Mouse (Mus musculus): ENCODE data around the gene Isg20l2. TPM values are rescaled to one million over a fixed set of nuclear protein-coding genes. Genes with fewer than 3 reads are reported as not detected.
A peak's percentile ranks its signal among the peaks of the same experiment; 100 is the strongest.

Gene Isg20l2
- polyA plus RNA-seq, 1 experiment = 24.0 TPM

GRCm38 (mm10) chr3:87974381-87974987 lies 44.4 kb downstream of the Isg20l2 start:
- DNase-seq (ENCODE audit: low spot score) = no peak

DNA sequence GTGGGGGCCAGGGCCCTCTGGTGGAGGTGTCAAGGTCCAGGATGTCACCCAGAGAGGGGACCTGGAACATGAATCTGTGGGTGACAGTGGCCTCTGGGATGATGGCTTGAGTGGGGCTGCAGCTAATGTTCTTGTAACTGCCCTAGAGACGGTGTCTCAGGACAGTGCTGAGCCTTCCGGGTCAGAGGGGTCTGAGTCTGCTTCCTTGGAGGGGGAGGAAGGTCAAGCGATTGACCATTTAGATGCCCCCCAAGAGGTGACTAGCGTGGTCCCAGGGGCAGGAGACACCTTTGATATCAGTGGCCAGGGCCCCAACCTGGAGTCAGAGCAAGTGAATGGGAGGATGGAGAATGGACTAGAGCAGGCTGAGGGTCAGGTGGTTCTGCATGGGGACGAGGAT lies 49.4 kb downstream of the Isg20l2 start:
- no peak for DNase-seq (ENCODE audit: low spot score)

- no peak for DNase-seq (ENCODE audit: low spot score)
Measured at GRCm38 (mm10) chr3:87980085-87980484, 50.0 kb downstream of the Isg20l2 start.

DNA sequence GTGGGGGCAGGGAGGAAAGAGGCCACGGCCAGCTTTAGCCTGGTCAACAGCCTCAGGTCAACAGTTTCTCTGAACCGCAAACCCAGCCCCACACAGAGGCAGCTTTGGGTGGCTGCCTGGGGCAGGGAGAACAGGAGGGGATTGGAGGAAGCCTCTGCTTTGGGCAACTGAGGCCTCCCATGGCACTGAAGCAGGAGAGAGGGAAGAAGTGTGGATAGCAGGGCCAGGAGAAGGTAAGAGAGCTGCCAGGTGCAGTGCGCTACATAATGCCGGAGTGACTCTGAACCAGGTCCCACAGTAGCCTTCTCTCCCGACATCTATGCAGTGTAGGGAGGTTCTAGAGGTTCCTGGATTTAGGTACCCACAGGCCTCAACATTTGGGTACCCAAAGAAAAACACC lies 50.6 kb downstream of the Isg20l2 start:
- no peak for DNase-seq (ENCODE audit: low spot score)

GRCm38 (mm10) chr3:87981214-87981760 lies 51.2 kb downstream of the Isg20l2 start:
- no peak for DNase-seq (ENCODE audit: low spot score)

DNA sequence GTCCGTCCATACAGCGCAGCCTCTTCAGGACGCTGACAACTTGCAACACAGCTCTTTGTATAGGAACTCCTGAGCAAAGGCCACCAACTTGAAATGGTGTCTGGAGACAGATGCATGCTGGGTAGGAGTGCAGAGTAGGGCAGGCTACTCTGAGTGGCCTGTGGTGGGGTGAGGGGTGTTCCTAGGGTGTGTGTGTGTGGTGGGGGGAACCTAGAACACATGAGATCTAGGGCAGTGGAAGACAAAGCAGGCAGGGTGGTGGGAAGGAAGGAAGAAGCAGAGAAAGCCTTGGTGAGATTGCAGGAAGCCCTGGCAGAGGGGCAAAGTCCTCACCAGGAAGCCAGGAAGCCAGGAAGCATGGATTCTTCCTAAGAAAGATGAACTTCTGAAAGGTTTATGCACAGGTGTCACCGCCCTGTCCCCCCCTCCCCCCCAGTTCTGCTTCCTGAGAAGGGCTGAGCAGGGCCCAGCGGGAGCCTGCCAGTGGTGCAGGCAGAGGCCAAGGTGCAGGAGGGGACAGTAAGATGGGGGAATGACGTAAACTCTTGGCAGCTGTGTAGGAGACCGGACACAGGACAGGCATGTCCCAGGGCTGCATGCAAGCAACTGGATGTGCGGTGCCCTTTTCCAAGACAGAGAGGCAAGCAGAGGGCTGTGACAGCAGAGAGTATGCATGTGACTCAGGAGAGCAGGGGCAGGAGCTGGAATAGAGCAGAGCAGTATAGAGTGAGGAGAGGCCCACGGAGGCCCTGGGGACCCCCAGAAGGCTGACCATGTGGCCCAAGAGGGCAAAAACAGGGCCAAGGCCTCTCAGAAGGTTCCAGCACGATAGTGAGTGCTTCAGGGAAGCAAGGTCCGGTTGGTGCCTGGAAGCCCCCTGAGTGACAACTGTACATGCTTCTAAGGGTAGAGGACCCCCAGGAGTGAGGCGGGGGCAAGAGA lies 52.1 kb downstream of the Isg20l2 start:
- no peak for DNase-seq (ENCODE audit: low spot score)

GRCm38 (mm10) chr3:87982836-87983601 lies 52.9 kb downstream of the Isg20l2 start:
- no peak for DNase-seq (ENCODE audit: low spot score)

DNA sequence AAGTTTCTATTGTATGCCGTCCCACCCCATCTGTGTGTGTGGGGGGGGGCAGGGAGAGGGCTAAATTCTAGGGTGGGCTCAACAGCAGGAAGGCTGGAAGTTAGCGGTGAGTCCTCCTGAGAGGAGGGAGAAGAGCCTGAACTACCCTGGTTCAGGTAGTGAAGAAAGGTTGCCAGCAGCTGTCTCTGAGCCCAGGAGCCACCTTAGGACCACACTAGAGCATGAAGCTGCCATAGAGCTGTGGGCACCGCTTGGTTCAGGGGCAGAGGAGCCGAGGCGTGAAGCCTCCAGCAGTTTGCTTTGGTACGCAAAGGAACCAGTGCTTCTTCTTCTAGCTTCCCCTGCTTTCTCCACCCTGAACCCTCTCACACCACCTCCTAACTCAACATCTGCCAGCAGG lies 53.5 kb downstream of the Isg20l2 start:
- DNase-seq (ENCODE audit: low spot score) = no peak

GRCm38 (mm10) chr3:87984094-87984493 lies 54.0 kb downstream of the Isg20l2 start:
- no peak for DNase-seq (ENCODE audit: low spot score)

DNA sequence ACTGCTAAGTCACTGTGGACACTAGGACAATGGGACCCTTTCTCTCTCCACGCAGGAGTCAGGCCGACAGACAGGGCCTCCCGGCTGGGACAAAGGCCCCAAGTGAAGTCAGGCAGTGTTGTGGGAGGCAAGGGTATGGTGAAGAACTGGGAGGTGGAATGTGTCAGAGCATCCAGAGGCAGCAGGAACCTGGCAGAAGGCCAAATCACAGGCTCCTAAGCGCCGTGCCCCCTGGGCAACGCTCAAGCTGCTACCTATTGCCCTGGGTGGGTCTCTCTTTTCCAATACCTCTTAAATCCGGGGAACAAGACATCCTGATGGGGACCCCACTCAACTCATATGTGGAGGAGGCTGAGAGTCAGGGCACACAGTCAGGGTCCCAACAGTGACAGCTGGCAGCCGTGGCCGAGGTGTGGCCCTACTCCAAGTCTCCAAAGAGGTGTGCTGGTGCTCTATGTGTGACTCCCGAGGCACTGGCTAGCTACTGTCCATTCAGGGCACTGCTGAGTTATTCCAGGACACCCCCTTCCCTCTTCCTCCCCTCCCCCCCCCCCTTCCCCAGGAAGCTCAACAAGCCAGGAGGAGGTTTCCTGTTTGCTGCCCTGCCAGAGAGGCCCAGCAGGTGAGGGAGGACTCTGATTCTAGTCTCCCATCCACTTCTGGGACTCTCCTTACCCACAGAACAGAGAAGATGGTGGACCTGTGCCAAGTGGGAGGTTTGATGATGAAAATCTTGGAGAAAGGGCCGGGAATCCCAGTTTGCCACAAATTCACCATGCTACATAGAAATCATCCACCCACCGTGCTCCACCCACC lies 55.6 kb downstream of the Isg20l2 start:
- DNase-seq (ENCODE audit: low spot score) = no peak

- DNase-seq (ENCODE audit: low spot score) = peak; percentile 83
Measured at GRCm38 (mm10) chr3:87986868-87987267, 56.8 kb downstream of the Isg20l2 start.

GRCm38 (mm10) chr3:87987633-87988032 lies 57.5 kb downstream of the Isg20l2 start:
- DNase-seq (ENCODE audit: low spot score) = no peak

DNA sequence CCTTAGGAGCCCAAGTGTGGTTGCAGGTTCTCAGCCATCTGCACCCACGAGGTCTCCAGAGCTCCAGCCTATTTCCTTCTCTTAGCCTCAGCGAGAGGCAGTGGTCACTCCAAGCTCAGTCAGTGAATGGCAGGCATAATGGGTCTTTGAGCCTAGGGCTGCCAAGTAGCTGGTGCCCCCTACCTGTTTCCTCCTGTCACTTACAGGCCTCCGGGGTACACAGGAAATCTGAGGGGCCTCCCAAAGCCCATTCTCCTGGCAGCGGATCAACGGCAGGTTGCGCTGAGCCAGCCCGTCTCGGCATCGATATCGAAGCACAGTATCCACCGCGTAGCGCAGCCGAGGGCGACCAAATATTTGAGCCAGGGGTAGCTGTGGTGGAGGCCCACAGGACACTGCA lies 58.0 kb downstream of the Isg20l2 start:
- no peak for DNase-seq (ENCODE audit: low spot score)

DNA sequence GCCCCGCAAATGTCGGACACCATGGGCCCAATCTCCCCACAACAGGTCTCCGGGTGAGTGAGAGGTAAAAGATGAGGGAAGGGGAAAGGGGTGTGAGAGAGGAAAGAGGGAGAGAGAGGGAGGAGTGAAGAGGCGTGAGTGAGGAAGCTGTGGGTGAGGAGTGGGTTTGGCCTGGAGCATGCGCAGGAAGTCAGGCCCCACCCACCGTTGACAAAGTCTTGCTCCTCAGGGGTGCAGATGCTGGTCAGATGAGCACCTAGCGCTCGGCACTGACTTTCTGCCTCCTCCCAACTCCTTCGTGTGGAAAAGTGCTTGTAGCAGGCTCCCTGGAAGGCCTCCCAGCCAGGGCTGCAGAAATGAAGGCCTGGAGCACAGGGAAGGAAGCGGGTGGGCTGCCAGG lies 59.8 kb downstream of the Isg20l2 start:
- no peak for DNase-seq (ENCODE audit: low spot score)

Other genes with a start within 250 kb of the Isg20l2 start
- gene Lrrc71, start 181.7 kb upstream of the Isg20l2 start, polyA plus RNA-seq (2012; rRNA removed) = 0.19 and 0.29 TPM in 2 replicates
- gene Ntrk1, start 135.2 kb upstream of the Isg20l2 start, polyA plus RNA-seq (2012; rRNA removed) = 2.7 and 3.5 TPM in 2 replicates
- gene Insrr, start 133.4 kb upstream of the Isg20l2 start, polyA plus RNA-seq (2012; rRNA removed) = 0.73 and 0.80 TPM in 2 replicates
- gene Pear1, start 106.0 kb upstream of the Isg20l2 start, polyA plus RNA-seq (2012; rRNA removed) = 21.1 and 26.5 TPM in 2 replicates
- 0.65 and 0.87 TPM in 2 replicates for gene Sh2d2a, start 83.6 kb upstream of the Isg20l2 start, polyA plus RNA-seq (2012; rRNA removed)
- 26.2 and 30.0 TPM in 2 replicates for gene Prcc, start 44.7 kb upstream of the Isg20l2 start, polyA plus RNA-seq (2012; rRNA removed)
- 151 and 152 TPM in 2 replicates for gene Hdgf, start 24.0 kb upstream of the Isg20l2 start, polyA plus RNA-seq (2012; rRNA removed)
- 120 and 132 TPM in 2 replicates for gene Mrpl24, start 10.8 kb upstream of the Isg20l2 start, polyA plus RNA-seq (2012; rRNA removed)
- 28.4 and 33.2 TPM in 2 replicates for gene Rrnad1, start 403 bp downstream of the Isg20l2 start, polyA plus RNA-seq (2012; rRNA removed)
- gene Crabp2, start 18.4 kb downstream of the Isg20l2 start, polyA plus RNA-seq (2012; rRNA removed) = 0.91 and 1.4 TPM in 2 replicates
- 3.7 and 5.3 TPM in 2 replicates for gene Nes, start 40.8 kb downstream of the Isg20l2 start, polyA plus RNA-seq (2012; rRNA removed)
- gene Bcan, start 69.9 kb downstream of the Isg20l2 start, polyA plus RNA-seq (2012; rRNA removed) = 0.15 and 0.28 TPM in 2 replicates
- 0.06 TPM in 1 of 2 replicates, not detected in the other for gene Hapln2, start 97.3 kb downstream of the Isg20l2 start, polyA plus RNA-seq (2012; rRNA removed)
- gene Gpatch4, start 112.8 kb downstream of the Isg20l2 start, polyA plus RNA-seq (2012; rRNA removed) = 5.6 and 9.7 TPM in 2 replicates
- 90.2 and 91.1 TPM in 2 replicates for gene Naxe, start 128.2 kb downstream of the Isg20l2 start, polyA plus RNA-seq (2012; rRNA removed)
- gene Ttc24, start 148.0 kb downstream of the Isg20l2 start, polyA plus RNA-seq (2012; rRNA removed) = not detected in 2 replicates
- 2.0 and 2.6 TPM in 2 replicates for gene Iqgap3, start 151.7 kb downstream of the Isg20l2 start, polyA plus RNA-seq (2012; rRNA removed)
- 34.6 and 51.0 TPM in 2 replicates for gene Mef2d, start 212.1 kb downstream of the Isg20l2 start, polyA plus RNA-seq (2012; rRNA removed)

Measured in urinary bladder, adult 2 months (tissue).